Mouse (Mus musculus) olfactory bulb, adult 2 months (tissue): Measurements from ENCODE around the gene Fkbp10. TPM values are rescaled to one million over a fixed set of nuclear protein-coding genes. Genes with fewer than 3 reads are reported as not detected.

Source experiments
- H3K27ac ChIP-seq: fragments of 200-500 bp; 2 replicates; pipeline ENCODE4 v1.5.1; 2012; ENCODE audit warnings: low read depth, low read length; ENCODE audit not compliant: insufficient read depth
- H3K4me1 ChIP-seq: fragments of 200-500 bp; 2 replicates; pipeline ENCODE4 v1.6.1; 2012; ENCODE audit warnings: low read length; ENCODE audit not compliant: control insufficient read depth, insufficient read depth
- H3K4me3 ChIP-seq: fragments of 200-500 bp; 2 replicates; pipeline ENCODE4 v1.5.1; 2012; ENCODE audit warnings: mild to moderate bottlenecking, low read depth, low read length, moderate library complexity; ENCODE audit not compliant: insufficient read depth
- CTCF ChIP-seq: fragments of 200-500 bp; IDR thresholded peaks from 2 replicates; pipeline ENCODE4 v1.5.1; 2012; ENCODE audit warnings: low read depth, mild to moderate bottlenecking, low read length, moderate library complexity; ENCODE audit not compliant: insufficient read depth
- POLR2A ChIP-seq: fragments of 200-500 bp; IDR thresholded peaks from 2 replicates; pipeline ENCODE4 v1.6.1; 2012; ENCODE audit warnings: mild to moderate bottlenecking, low read depth, low read length, moderate library complexity; ENCODE audit not compliant: insufficient read depth
- WGBS: fragments of 180-500 bp; shearing (Covaris S2); methylation state at CpG from one replicate; pipeline ENCODE4 v1.1.7; 2018; 5-methylcytosine and 5-hydroxymethylcytosine counted together
- polyA plus RNA-seq: library from polyadenylated mRNA; stranded (reverse); fragments of >200 nt; gene quantifications from 2 replicates; pipeline ENCODE4 v1.2.4, GENCODE M21; 2012; ENCODE audit warnings: low replicate concordance; ENCODE audit not compliant: missing spikeins, insufficient read depth, insufficient read length

Gene Fkbp10
- polyA plus RNA-seq, 1 experiment, result not detected

DNA sequence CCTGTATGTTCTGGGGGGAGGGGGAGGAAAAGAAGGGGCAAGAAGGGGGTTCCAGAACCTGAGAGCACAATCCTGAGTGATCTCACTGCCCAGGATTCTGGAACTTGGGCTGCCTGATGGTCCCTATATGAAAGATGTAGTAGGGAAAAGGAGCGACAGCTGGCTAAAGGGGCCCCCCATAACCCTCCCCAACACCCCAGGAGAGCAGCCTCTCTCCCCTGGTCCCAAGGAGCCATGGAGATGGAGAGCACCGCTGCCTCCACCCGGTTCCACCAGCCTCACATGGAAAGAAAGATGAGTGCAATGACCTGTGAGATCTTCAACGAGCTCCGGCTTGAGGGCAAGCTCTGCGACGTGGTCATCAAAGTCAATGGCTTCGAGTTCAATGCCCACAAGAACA, 26.3 kb downstream of the Fkbp10 start, which contains the start of the genes Nt5c3b and Klhl10:
Gene Nt5c3b, minus strand, starts transcription at position 12 of the 400 bp plus-strand sequence.
Gene Klhl10, plus strand, starts transcription at position 121 of the 400 bp plus-strand sequence.
- 87% methylated on average over 8 of the region's 8 CpGs for WGBS
- Histone ChIP-seq H3K4me3 (peak within 1 kb of the TSS; percentile 93), H3K27ac (peak within 1 kb of the TSS; percentile 56; the same call in 1 of the 2 replicates), H3K4me1 (peaks cover 5% of the 10 kb centered on the region)
- TF ChIP-seq CTCF (no peak), POLR2A (no peak)

DNA sequence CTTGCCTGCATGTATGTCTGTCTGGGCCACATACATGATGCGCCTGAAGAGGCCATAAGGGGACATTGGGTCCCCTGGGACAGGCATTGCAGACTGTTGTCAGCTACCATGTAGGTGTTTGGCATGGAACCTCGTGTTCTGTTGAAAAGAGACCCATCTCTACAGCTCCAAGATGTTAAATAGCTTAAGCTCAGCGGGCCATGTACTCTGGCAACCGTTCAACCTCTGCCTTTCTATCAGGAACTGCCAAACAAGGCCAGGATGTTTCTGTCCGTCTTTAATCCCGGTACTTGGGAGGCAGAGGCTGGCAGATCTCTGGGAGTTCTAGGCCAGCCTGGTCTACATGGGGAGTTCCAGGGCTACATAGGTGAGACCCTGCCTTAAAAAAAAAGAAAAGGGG, 27.1 kb downstream of the Fkbp10 start:
- no peak overlapping the region for H3K27ac ChIP-seq
- WGBS, result 69% methylated on average over 6 of the region's 6 CpGs

DNA sequence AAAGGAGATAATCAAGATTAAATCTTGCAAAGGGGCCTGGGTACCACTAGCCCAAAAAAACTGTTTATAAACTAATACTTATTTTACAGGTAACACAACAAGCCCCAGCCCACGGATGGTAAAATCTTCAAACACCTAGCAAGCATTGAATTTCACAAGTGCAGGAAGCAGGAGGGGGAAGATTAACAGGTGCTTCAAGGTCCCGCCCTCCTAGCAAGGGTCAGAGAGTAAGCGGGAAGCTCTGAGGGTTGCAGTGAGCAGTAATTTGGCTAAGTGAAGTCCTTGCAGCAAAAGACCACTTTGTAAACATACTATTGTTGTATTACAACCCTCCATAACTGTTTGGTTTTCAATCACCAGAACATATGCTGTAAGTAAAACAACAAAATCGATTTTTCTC, 41.8 kb downstream of the Fkbp10 start:
- no peak overlapping the region for H3K27ac ChIP-seq
- WGBS, result 84% methylated on average over 4 of the region's 4 CpGs
- H3K4me3 ChIP-seq, result no peak overlapping the region
- TF ChIP-seq POLR2A, result no peak
- TF ChIP-seq CTCF, result no peak
- no peaks in the 10 kb centered on the region for H3K4me1 ChIP-seq

More for the DNA sequence above, 27.1 kb downstream of the Fkbp10 start:
- Histone ChIP-seq H3K4me3 (no peak overlapping the region), H3K4me1 (peaks cover 5% of the 10 kb centered on the region)
- TF ChIP-seq POLR2A (no peak), CTCF (no peak)

DNA sequence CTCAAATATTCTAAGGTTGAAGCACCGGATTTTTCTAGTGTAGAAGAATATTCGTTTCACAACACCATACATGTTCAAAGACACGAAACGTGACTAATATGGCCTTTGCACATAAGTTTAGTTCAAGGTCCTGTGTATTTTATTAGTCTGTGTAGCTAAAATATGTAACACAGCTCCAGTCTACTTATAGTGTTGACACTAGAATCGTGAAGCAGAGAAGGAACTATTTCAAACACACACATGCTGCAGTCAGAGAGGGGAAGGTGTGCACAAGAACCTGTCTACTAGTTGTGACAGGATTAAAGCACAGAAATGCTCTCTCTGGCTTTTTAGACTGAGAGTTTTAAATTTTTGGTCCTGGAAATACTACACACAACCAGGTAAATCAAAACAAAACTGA, 42.2 kb downstream of the Fkbp10 start:
- Histone ChIP-seq H3K4me1 (peaks cover 1% of the 10 kb centered on the region; the same call in 1 of the 2 replicates), H3K4me3 (no peak overlapping the region), H3K27ac (no peak overlapping the region)
- TF ChIP-seq CTCF (no peak), POLR2A (no peak)
- 82% methylated on average over 5 of the region's 5 CpGs for WGBS

DNA sequence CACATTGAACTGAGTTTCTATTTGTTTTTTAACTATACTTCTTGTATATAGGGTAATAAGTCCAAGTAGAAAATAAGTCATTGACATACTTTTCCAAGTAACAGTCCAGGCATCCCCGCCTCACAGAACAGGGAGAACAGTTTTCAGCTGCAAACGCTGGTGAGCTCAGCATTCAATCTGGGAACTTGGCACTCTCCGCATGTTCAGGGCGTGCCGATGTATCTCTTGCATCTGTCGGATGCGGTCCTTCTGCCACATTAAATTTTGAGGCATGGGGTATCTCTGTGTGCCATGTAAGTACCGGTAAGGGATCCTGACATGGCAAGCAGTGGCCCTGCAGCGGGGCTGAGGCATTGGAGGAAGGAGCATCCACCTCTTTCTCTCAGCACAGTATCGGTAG, 47.2 kb downstream of the Fkbp10 start:
- no peak overlapping the region for H3K4me3 ChIP-seq
- WGBS, result 71% methylated on average over 10 of the region's 10 CpGs
- TF ChIP-seq POLR2A (no peak), CTCF (no peak)

DNA sequence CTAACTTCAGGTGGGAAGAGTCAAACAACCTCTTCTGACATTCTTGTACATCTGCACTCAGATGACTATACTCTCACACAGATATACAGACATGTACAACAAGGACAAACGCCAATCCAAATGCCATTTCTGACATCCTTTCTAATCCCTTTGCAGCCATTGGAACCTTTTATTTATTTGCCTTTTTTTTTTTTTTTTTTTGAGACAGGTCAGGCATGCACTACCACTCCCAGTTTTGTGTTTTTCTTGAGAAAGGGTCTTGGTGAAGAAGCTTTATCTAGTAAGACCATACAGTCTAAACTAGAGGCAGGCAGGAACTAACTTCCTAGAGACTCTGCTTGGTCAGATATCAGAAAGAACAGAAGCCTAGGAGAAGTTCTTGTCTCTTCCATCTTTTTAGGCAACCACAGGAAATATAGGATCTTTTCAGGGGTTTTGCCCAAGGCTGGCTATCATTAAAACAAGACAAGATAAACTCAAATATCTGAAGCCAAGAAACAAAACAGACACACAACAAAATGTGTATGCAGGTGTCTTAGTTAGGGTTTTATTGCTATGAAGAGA, 49.8 kb downstream of the Fkbp10 start:
- WGBS, result 92% methylated on average over 1 of the region's 1 CpGs
- H3K27ac ChIP-seq, result no peak overlapping the region
- TF ChIP-seq CTCF (no peak), POLR2A (no peak)
- peaks cover 3% of the 10 kb centered on the region; the same call in 1 of the 2 replicates for H3K4me1 ChIP-seq
- no peak overlapping the region for H3K4me3 ChIP-seq

More for the DNA sequence above, 47.2 kb downstream of the Fkbp10 start:
- peaks cover 3% of the 10 kb centered on the region; the same call in 1 of the 2 replicates for H3K4me1 ChIP-seq
- H3K27ac ChIP-seq, result no peak overlapping the region

DNA sequence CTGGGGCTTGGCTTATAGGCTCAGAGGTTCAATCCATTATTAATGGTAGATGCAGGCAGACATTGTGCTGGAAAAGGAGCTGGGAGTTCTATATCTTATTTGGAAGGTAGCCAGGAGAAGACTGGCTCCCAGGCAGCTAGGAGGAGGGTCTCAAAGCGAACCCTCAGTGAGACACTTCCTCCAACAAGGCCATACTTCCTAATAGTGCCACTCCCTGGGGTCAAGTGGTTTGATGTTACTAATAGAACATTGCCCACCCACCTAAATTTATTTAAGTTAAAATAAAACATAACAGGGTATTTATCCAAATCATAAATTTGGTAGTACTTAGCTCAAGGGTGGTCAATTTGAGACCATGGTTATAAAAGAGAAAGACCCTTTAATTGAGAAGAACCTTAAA, 50.3 kb downstream of the Fkbp10 start:
- no peak overlapping the region for H3K27ac ChIP-seq
- peaks cover 4% of the 10 kb centered on the region; the same call in 1 of the 2 replicates for H3K4me1 ChIP-seq
- H3K4me3 ChIP-seq, result no peak overlapping the region
- 63% methylated on average over 1 of the region's 1 CpGs for WGBS
- TF ChIP-seq POLR2A (no peak), CTCF (no peak)

DNA sequence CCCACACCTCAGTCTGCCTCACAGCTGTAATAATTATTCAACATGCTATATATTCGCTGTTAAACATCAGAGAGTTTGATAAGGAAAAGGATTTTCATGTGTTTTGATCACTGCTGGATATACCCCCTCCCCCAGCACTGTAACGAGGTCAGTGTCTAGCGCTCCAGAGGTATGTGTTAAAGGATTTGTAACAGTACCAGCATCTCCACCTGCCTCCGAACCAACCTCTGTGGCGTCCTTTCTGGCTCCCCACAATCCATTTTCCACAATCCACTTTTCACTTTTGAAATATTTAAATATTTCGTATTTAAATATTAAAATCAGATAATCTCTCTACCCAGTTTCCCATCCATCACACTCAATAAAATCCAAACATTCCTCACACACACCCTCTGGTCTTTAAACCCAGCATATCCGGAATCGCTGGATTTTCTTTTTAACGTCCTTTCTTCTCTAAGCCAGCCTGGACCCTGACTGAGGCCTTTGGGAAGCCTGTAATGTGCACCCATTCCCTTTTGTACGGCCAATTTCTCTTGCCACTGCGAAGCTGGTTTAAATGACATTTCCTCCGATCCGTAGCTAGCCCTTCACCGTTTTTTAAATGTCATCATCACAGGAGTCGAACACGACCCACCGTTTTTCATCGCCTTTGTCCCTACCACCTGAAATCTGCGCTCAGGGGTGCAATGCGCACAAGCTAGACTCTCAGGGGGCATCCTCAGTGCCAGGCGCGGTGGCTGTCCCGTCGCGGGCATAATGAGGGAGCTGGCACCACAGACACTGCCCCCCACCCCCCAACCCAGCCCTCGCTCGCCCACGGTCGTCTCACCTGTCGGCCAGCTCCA, 56.1 kb downstream of the Fkbp10 start:
- whole genome bisulfite sequencing, result 2% methylated on average over 30 of the region's 30 CpGs
- peaks cover 2% of the 10 kb centered on the region; the same call in 1 of the 2 replicates for H3K4me1 ChIP-seq
- H3K4me3 ChIP-seq, result peak overlapping the region; percentile 69
- H3K27ac ChIP-seq, result peak overlapping the region; percentile 5; the same call in 1 of the 2 replicates
- no peak for TF ChIP-seq CTCF
- no peak for TF ChIP-seq POLR2A
